Mouse (Mus musculus): Measurements from ENCODE around the gene Fgf4. TPM values are rescaled to one million over a fixed set of nuclear protein-coding genes. Genes with fewer than 3 reads are reported as not detected.
A peak's percentile ranks its signal among the peaks of the same experiment; 100 is the strongest.
"Not testable (repeated sequence)": the region's sequence is repeated elsewhere in the genome, so short reads cannot be mapped to it uniquely, and the experiment has no call there.

Gene Fgf4
- polyA plus RNA-seq, 1 experiment from 2014 or later: not detected

GRCm38 (mm10) chr7:144874226-144874625 lies 27.1 kb downstream of the Fgf4 start:
- no peak overlapping the region for H3K27ac ChIP-seq
- H3K4me2 ChIP-seq (ENCODE audit: low read length): no peak overlapping the region
- no peak overlapping the region for H3K4me3 ChIP-seq (replicated peaks; ENCODE audit: low read depth, low read length)
- no peaks in the 10 kb centered on the region for H3K9me3 ChIP-seq (replicated peaks; ENCODE audit: low read length)
- H3K36me3 ChIP-seq (ENCODE audit: insufficient read depth, low read length): no peaks in the 10 kb centered on the region
- no peaks in the 10 kb centered on the region for H3K27me3 ChIP-seq (ENCODE audit: insufficient read depth, low read length)
- no peak for TF ChIP-seq CTCF (IDR thresholded peaks at IDR 0.05; ENCODE audit: low read depth)
- DNase-seq (ENCODE audit: low spot score): no peak
- WGBS: 59% methylated on average over 4 of the region's 4 CpGs
- no peak for ATAC-seq (replicated peaks; ENCODE audit: low FRiP score, low read depth)
- no peaks in the 10 kb centered on the region for H3K4me1 ChIP-seq (replicated peaks; ENCODE audit: insufficient read depth, low read length)
- no peak overlapping the region for H3K9ac ChIP-seq (ENCODE audit: low read depth, low read length)

GRCm38 (mm10) chr7:144878401-144878800 lies 31.2 kb downstream of the Fgf4 start:
- Histone ChIP-seq H3K9ac (ENCODE audit: low read depth, low read length) (no peak overlapping the region), H3K4me3 (replicated peaks; ENCODE audit: low read depth, low read length) (no peak overlapping the region), H3K9me3 (replicated peaks; ENCODE audit: low read length) (no peaks in the 10 kb centered on the region), H3K4me1 (replicated peaks; ENCODE audit: insufficient read depth, low read length) (no peaks in the 10 kb centered on the region), H3K36me3 (ENCODE audit: insufficient read depth, low read length) (no peaks in the 10 kb centered on the region), H3K27me3 (ENCODE audit: insufficient read depth, low read length) (no peaks in the 10 kb centered on the region), H3K4me2 (ENCODE audit: low read length) (no peak overlapping the region), H3K27ac (no peak overlapping the region)
- 92% methylated on average over 1 of the region's 1 CpGs for WGBS
- no peak for TF ChIP-seq CTCF (IDR thresholded peaks at IDR 0.05; ENCODE audit: low read depth)
- ATAC-seq (replicated peaks; ENCODE audit: low FRiP score, low read depth) (no peak), DNase-seq (ENCODE audit: low spot score) (no peak)

- Histone ChIP-seq H3K4me1 (replicated peaks; ENCODE audit: insufficient read depth, low read length) (no peaks in the 10 kb centered on the region), H3K4me3 (replicated peaks; ENCODE audit: low read depth, low read length) (no peak overlapping the region), H3K36me3 (ENCODE audit: insufficient read depth, low read length) (no peaks in the 10 kb centered on the region), H3K4me2 (ENCODE audit: low read length) (no peak overlapping the region), H3K27me3 (ENCODE audit: insufficient read depth, low read length) (no peaks in the 10 kb centered on the region), H3K9me3 (replicated peaks; ENCODE audit: low read length) (no peaks in the 10 kb centered on the region), H3K9ac (ENCODE audit: low read depth, low read length) (no peak overlapping the region), H3K27ac (no peak overlapping the region)
- TF ChIP-seq CTCF (IDR thresholded peaks at IDR 0.05; ENCODE audit: low read depth): no peak
- DNase-seq (ENCODE audit: low spot score) (no peak), ATAC-seq (replicated peaks; ENCODE audit: low FRiP score, low read depth) (no peak)
- WGBS: 38% methylated on average over 2 of the region's 2 CpGs
Measured at GRCm38 (mm10) chr7:144883106-144883505, 35.9 kb downstream of the Fgf4 start.

GRCm38 (mm10) chr7:144887672-144888071 lies 40.5 kb downstream of the Fgf4 start:
- ATAC-seq (replicated peaks; ENCODE audit: low FRiP score, low read depth): no peak
- TF ChIP-seq CTCF (IDR thresholded peaks at IDR 0.05; ENCODE audit: low read depth): peak; percentile 30
- H3K27me3 ChIP-seq (ENCODE audit: insufficient read depth, low read length): no peaks in the 10 kb centered on the region
- H3K4me2 ChIP-seq (ENCODE audit: low read length): no peak overlapping the region
- H3K36me3 ChIP-seq (ENCODE audit: insufficient read depth, low read length): no peaks in the 10 kb centered on the region
- DNase-seq (ENCODE audit: low spot score): no peak
- 83% methylated on average over 2 of the region's 2 CpGs for WGBS
- H3K27ac ChIP-seq: no peak overlapping the region
- H3K9me3 ChIP-seq (replicated peaks; ENCODE audit: low read length): no peaks in the 10 kb centered on the region
- no peaks in the 10 kb centered on the region for H3K4me1 ChIP-seq (replicated peaks; ENCODE audit: insufficient read depth, low read length)
- H3K9ac ChIP-seq (ENCODE audit: low read depth, low read length): no peak overlapping the region
- no peak overlapping the region for H3K4me3 ChIP-seq (replicated peaks; ENCODE audit: low read depth, low read length)

GRCm38 (mm10) chr7:144888564-144889299 lies 41.6 kb downstream of the Fgf4 start:
- Histone ChIP-seq H3K4me2 (ENCODE audit: low read length) (no peak overlapping the region), H3K9ac (ENCODE audit: low read depth, low read length) (no peak overlapping the region), H3K9me3 (replicated peaks; ENCODE audit: low read length) (no peaks in the 10 kb centered on the region), H3K4me3 (replicated peaks; ENCODE audit: low read depth, low read length) (no peak overlapping the region), H3K4me1 (replicated peaks; ENCODE audit: insufficient read depth, low read length) (no peaks in the 10 kb centered on the region), H3K27ac (no peak overlapping the region), H3K27me3 (ENCODE audit: insufficient read depth, low read length) (no peaks in the 10 kb centered on the region), H3K36me3 (ENCODE audit: insufficient read depth, low read length) (no peaks in the 10 kb centered on the region)
- TF ChIP-seq CTCF (IDR thresholded peaks at IDR 0.05; ENCODE audit: low read depth): no peak
- WGBS: 7% methylated on average over 18 of the region's 18 CpGs
- no peak for ATAC-seq (replicated peaks; ENCODE audit: low FRiP score, low read depth)
- DNase-seq (ENCODE audit: low spot score): peak; percentile 11

GRCm38 (mm10) chr7:144890661-144891060 lies 43.5 kb downstream of the Fgf4 start:
- H3K36me3 ChIP-seq (ENCODE audit: insufficient read depth, low read length); ATAC-seq (replicated peaks; ENCODE audit: low FRiP score, low read depth); H3K9me3 ChIP-seq (replicated peaks; ENCODE audit: low read length); H3K4me3 ChIP-seq (replicated peaks; ENCODE audit: low read depth, low read length); DNase-seq (ENCODE audit: low spot score); H3K4me2 ChIP-seq (ENCODE audit: low read length); H3K9ac ChIP-seq (ENCODE audit: low read depth, low read length); H3K4me1 ChIP-seq (replicated peaks; ENCODE audit: insufficient read depth, low read length); H3K27ac ChIP-seq: not testable (repeated sequence)
- 100% methylated on average over 1 of the region's 1 CpGs for WGBS
- TF ChIP-seq CTCF (IDR thresholded peaks at IDR 0.05; ENCODE audit: low read depth): peak; percentile 37; the same call in 1 of the 2 replicates
- H3K27me3 ChIP-seq (ENCODE audit: insufficient read depth, low read length): peaks cover 12% of the 10 kb centered on the region

Measured in kidney, postnatal 0 days (tissue).